Mouse (Mus musculus): Measurements from ENCODE around the gene Spsb1.

The Spsb1 gene

DNA sequence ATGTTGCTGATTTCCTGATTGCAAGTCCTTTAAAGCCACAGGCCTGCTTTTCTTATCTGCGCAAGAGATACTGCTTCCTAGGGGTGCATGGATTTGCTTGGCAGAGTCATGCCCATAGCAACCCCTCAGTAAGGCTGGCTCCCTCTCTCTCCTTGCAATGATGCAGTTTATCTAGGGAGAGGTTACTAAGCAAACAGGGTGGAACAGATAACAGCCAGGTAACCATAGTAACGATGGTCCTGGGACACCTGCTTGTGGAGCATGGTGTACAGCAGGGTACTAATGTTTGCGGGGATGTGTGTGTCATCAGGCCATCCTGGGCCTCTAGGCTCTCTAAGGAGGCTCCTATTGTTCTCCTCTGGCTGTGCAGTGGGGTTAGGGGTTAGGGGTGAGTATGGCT lies 97.2 kb downstream of the Spsb1 start:
- DNase-seq (ENCODE audit: low read depth, low spot score) = no peak

DNA sequence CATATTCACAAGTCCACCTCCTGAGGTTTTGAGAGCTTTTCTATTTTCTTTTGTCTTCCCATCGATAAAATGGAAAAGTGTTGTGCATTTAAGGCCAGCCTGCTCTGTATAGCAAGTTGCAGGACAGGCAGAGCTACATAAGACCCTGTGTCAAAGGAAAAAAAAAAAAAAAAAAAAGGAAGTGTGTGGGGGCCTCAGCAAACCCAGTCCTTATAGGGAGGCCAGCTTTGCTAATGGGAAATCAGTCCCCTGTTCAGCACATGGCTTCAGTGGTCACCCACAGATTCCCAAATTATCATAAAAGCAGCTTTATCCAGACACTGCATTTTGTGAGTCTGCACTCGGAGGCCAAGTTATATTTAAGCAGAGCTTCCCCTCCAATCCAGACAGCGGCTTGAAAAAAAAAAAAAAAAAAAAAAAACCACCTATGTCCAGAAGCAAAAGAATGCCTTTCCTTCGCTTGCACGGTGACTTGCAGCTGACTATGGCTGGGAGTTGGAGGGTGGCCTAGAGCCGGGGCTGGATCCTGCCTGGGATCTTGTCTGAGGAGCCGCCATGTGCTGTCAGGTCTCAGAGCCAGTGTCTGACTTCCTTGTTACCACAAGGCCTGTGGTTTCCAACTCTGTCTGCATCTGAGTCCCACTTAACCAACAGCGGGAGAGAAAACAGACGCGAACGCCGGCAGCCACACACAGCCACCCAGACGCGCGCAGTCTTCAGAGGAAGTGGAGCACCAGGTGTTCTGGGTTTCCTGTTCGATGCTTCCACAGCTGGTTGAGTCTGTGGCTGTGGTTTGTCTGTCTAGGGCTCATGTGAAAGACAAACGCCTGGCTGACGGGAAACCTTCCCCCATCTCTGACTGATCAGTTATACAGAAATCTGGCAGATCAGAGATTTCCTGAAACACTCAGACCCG lies 98.7 kb downstream of the Spsb1 start:
- peak; percentile 52 for DNase-seq (ENCODE audit: low read depth, low spot score)

DNA sequence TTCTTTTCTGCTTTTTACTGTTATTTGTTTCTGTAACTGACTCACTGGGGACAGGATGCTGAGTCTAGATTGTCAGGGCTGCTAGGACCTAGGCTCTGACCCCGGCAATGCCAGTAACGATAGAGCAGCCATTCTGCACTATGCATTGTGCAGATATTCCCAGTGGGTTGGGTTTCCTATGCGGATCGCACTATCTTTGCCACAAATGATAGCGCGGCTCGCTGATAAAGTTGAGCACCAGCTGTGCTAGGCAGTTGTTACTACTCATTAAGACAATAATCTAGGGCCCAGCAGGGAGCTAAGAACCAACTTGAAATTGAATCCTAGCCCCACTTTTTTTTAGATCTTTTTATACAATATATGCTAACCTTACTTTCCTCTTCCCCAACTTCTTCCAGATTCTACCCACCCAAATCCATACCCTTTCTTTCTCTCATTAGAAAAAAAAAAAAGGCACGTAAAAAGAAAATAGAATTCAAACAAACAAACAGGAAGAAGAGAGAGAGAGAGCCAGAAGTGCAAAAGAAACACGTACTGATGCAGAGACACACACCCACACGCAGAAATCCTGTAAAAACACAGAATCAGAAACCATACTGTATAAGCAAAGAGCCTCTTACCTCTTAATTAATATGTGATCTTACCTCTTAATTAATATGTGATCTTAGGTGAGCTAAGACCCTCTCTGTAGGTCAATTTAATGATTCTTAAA lies 99.5 kb downstream of the Spsb1 start:
- no peak for DNase-seq (ENCODE audit: low read depth, low spot score)

DNA sequence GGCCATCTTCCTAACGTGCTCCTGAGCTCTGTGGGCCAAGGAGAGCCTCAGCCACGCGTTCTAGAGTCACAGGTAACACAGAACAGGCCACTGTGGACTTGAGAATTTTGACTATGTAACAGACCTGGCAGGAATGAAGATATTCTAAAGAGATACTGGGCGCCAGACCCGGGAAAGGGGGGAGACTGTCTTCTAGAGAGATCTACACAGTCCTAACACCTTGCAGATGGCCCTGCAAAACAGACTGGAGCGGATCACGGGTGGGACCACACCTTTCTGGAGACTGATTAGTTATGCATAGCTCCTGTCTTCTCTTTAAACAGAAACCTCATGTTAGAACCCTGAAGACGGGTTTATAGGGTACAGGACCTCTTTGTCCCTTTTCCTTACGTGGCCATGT lies 100.1 kb downstream of the Spsb1 start:
- DNase-seq (ENCODE audit: low read depth, low spot score) = no peak

DNA sequence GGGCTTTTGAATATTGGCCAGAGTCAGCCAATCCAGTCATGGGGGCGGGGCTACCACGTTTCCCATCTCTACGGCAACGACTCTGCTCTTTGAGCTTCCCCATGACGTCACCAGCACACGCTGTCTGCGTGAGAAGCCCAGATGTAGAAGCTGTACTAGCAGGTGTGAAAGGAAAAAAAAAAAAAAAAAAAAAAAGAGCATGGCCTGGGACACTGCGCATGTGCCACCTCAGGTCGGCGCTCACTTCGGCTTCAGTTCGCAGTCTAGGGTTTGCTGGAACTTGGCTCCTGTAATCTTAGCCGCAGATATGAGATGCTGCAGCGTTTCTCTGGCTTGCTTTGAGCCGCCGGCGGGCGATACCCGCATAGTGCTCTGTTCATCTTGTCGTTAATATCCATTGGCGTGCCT lies 100.5 kb downstream of the Spsb1 start:
- peak; percentile 94 for DNase-seq (ENCODE audit: low read depth, low spot score)

DNA sequence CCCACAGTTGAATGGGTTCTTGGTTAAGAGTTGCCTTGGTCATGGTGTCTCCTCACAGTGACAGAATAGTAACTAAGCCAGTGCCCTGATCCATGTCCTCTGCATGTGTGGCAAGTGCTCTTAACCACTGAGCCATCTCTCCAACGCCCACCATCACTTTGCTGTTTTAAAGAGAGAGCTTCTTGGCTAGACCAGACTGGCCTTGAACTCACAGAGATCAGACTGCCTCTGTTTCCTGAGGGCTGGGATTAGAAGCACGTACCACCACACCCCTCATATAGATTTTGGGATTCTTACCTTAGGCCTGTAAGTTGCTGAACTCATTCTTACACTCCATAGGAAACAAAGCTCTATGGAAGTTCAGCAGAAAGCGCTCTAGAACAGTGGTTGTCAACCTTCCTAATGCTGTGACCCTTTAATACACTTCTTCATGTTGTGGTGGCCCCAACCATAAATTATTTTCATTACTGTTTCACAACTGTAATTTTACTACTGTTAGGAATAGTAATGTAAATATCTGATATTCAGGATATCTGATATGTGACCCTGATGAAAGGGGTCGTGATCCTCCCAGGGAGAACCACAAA lies 101.1 kb downstream of the Spsb1 start:
- no peak for DNase-seq (ENCODE audit: low read depth, low spot score)

DNA sequence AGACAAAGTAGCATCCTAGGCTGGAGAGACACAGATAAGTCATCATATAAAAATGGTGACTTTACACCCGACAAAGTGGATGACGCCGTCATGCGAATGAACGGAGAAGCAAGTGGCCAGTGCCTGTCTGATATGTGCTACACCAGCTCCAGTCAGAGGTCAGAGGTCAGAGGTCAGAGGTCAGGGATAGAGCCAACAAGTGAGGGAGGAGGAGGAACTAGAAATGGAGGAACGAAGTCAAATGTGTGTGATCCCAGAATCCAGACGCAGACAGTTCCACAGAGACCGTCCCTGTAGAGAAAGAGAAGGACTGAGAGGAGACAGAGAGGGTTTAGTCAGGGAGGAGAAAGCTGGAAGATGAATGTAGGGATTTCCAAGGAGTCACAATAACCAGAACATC lies 103.3 kb downstream of the Spsb1 start:
- DNase-seq (ENCODE audit: low read depth, low spot score) = no peak

DNA sequence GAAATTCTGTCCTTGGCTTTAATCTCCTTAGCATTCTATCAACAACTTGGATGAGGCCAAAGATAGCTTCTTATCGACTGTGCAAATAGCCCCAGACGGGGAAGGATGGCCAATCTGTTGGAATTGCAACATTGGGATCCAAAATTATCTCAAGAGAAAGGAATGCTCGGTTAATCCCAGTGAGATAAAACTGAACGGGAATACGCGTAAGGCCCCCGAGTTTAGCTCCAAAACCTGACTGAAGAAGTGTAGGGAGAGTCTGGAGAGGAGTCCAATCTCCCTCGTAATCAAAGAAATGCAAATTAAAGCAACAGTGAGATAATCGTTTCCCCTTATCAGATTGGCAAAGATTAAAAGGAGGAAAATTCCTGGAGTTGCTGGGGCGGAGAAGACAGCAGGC lies 104.2 kb downstream of the Spsb1 start:
- DNase-seq (ENCODE audit: low read depth, low spot score) = no peak

DNA sequence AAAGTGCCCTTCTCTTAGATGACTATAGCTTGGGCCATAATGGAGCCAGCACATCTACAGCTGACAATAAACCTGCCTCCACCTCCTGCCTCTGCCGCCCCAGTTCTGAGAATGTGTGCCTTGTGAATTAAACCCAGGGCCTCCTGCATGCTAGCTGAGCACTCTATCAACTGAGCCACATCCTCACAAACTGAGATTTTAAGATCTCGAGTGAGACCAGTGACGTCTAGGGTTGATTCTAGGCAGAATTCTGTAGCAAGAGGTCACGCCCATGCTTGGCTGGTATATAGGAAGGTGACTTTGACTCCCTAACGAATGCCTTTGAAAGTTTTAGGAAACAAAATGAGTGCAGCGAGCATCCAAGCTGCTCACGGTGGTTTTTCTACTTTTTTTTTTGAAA lies 104.8 kb downstream of the Spsb1 start:
- DNase-seq (ENCODE audit: low read depth, low spot score) = no peak

DNA sequence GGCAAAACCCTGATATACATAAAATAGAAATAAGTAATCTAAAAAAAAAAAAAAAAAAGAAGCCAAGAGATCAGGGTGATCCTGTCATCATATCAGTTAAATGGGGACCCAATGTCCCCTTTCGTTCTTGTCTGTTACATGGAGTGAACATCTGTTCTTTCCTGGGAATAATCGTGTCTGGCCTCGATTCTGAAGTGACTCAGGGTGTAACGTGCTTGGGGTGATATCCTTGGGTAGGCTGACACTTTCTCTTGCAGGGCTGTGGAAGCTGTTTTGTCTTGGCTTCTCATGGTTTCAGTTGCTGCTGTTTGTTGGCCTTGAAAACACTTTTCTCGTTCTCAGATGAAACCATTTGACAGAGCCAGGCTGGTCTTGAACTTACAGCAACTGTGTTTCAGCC lies 105.8 kb downstream of the Spsb1 start:
- DNase-seq (ENCODE audit: low read depth, low spot score) = no peak

DNA sequence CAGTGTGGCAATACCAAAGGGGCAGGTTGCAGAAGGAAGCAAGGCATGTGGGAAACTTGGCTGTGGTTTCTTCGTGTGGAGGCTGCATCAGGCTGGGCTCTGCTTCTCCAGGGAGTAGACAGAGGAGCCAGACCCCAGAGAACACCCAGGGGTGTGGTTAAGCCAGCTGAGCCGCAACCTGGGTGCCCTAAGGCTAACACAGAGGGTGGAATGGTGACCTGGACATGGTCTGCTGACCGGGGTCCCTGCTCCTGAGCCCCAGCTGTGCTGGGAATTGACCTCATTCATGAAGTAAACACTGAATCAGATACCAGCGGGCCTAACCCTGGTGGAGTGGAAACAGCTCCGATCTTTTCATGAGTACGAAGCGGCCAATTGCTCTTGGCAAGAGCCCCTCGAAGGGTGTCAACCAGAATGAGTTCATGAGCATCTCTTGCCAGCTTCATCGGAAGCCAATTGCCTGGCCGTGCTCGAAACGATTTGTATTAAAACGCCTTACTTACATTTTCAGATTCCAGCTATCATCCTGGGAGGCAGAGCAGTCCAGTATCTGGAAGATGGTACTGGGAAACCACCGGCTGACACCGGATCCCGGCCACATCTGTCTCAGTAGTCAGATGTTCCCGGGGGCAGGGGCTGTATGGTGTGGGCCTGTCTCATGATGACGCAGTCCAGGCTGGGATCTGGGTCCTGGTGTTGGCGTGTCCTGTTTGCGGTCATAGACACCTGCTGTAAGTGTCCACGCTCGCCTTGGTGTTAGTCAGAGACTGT lies 107.8 kb downstream of the Spsb1 start:
- no peak for DNase-seq (ENCODE audit: low read depth, low spot score)
